Mouse (Mus musculus) heart, embryonic 13.5 days (tissue): Measurements from ENCODE around the gene Serp1. TPM values are rescaled to one million over a fixed set of nuclear protein-coding genes. Genes with fewer than 3 reads are reported as not detected.

Source experiments
- ATAC-seq: fragments of 200-750 bp; cut with Nextera tagmentation; 2 replicates; pipeline ENCODE4 v1.8.0; 2017; ENCODE audit warnings: moderate TSS enrichment; ENCODE audit not compliant: insufficient number of reproducible peaks, low FRiP score, low TSS enrichment; ENCODE audit errors: extremely low read depth
- H3K27ac ChIP-seq: fragments of 300-500 bp; sonication (generic); replicated peaks from 2 replicates; pipeline ENCODE4 v1.5.1; 2015; ENCODE audit warnings: moderate library complexity, mild to moderate bottlenecking, inconsistent platforms
- H3K27me3 ChIP-seq: fragments of 300-500 bp; sonication (generic); replicated peaks from 2 replicates; pipeline ENCODE4 v1.6.1; 2015; ENCODE audit warnings: mild to moderate bottlenecking, inconsistent platforms
- H3K36me3 ChIP-seq: fragments of 300-500 bp; sonication (generic); 2 replicates; pipeline ENCODE4 v1.6.1; 2015; ENCODE audit warnings: mild to moderate bottlenecking, inconsistent platforms
- H3K4me1 ChIP-seq: fragments of 300-500 bp; sonication (generic); 2 replicates; pipeline ENCODE4 v1.6.1; 2015; ENCODE audit warnings: inconsistent platforms
- H3K4me2 ChIP-seq: fragments of 300-500 bp; sonication (generic); 2 replicates; pipeline ENCODE4 v1.6.1; 2015; ENCODE audit warnings: inconsistent platforms, mild to moderate bottlenecking, moderate library complexity
- H3K4me3 ChIP-seq: fragments of 300-500 bp; sonication (generic); 2 replicates; pipeline ENCODE4 v1.5.1; 2015; ENCODE audit warnings: moderate library complexity, mild to moderate bottlenecking, inconsistent platforms
- H3K9ac ChIP-seq: fragments of 300-500 bp; sonication (generic); 2 replicates; pipeline ENCODE4 v1.6.1; 2015; ENCODE audit warnings: inconsistent platforms, mild to moderate bottlenecking, moderate library complexity
- H3K9me3 ChIP-seq: fragments of 300-500 bp; sonication (generic); 2 replicates; pipeline ENCODE4 v1.6.1; 2016; ENCODE audit warnings: inconsistent platforms
- whole genome bisulfite sequencing: fragments of 180-500 bp; shearing (Covaris S2); methylation state at CpG from one replicate; pipeline ENCODE4 v1.1.7; 2015; ENCODE audit warnings: mixed read lengths; 5-methylcytosine and 5-hydroxymethylcytosine counted together
- polyA plus RNA-seq: library from polyadenylated mRNA; unstranded; fragments of >200 nt; fragmentation: Nextera tagmentation; extraction: Ambion mirVana; gene quantifications from 2 replicates; pipeline ENCODE4 v1.2.1, GENCODE M21; 2015

Gene Serp1
- polyA plus RNA-seq, 1 experiment from 2014 or later: 90.8 TPM

DNA sequence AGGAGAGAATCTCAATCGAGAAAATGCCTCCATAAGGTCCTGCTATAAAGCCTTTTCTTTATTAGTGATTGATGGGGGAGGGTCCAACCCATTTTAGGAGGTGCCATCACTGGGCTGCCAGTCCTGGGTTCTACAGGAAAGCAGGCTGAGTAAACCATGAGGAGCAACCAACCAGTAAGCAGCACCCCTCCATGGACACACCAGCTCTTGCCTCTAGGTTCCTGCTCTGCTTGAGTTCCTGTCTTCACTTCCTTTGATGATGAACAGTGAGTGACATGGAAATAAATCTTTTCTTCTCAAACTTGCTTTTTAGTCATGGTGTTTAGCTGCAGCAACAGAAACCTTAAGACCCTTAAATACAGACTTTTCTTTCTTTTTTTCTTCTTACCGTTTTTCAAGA, 4.3 kb downstream of the Serp1 start:
- no peak overlapping the region for H3K9ac ChIP-seq
- H3K27me3 ChIP-seq: no peaks in the 10 kb centered on the region
- no peak overlapping the region for H3K27ac ChIP-seq
- peaks cover 33% of the 10 kb centered on the region for H3K36me3 ChIP-seq
- no peaks in the 10 kb centered on the region for H3K9me3 ChIP-seq
- H3K4me2 ChIP-seq: no peak overlapping the region
- no peak overlapping the region for H3K4me3 ChIP-seq
- H3K4me1 ChIP-seq: peaks cover 23% of the 10 kb centered on the region
- WGBS: 69% methylated on average over 2 of the region's 2 CpGs
- no peak for ATAC-seq

DNA sequence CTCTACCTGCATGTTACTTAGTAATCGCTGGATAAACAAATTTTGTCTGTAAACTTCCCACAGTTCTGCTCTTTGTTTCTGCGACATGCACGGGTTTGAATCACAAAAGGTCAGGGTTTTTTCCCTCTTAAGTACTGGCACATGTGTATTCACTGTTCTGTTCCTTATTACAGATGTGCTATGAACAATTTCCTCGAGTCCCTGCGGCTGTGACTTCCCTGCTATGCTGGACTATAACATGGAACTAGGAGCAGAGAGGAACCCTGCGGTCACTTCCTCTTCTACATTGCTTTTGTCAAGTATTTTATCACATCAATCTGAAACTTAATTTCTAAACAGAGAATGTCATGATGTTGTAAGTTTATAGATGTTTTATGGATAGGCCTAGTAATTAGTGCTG, 5.4 kb downstream of the Serp1 start:
- 83% methylated on average over 6 of the region's 6 CpGs for WGBS
- H3K4me2 ChIP-seq: no peak overlapping the region
- H3K27me3 ChIP-seq: no peaks in the 10 kb centered on the region
- no peak overlapping the region for H3K9ac ChIP-seq
- no peak overlapping the region for H3K4me3 ChIP-seq
- H3K4me1 ChIP-seq: peaks cover 21% of the 10 kb centered on the region
- H3K27ac ChIP-seq: no peak overlapping the region
- H3K9me3 ChIP-seq: no peaks in the 10 kb centered on the region
- H3K36me3 ChIP-seq: peaks cover 33% of the 10 kb centered on the region
- no peak for ATAC-seq

DNA sequence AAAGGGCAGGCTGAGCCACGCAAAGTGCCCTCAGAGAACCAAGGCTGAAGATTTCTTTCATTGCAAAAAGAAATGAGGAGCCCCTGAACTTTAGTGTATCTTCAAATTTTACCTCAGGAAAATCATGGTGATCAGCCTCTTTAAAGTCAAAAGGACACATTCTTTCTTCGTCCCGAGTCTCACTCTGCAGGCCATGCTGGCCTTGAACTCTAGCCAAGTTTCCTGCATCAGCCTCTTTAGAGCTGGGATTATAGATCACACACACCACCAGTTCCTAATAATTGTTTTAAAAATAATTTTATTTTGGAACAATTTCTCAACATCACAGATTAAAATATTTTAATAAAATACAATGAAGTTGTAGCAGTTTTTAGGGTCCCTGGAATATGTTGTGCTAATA, 6.2 kb downstream of the Serp1 start:
- whole genome bisulfite sequencing: 45% methylated on average over 3 of the region's 3 CpGs
- H3K27me3 ChIP-seq: no peaks in the 10 kb centered on the region
- peaks cover 33% of the 10 kb centered on the region for H3K36me3 ChIP-seq
- peak overlapping the region; percentile 42; the same call in 1 of the 2 replicates for H3K27ac ChIP-seq
- no peak overlapping the region for H3K4me3 ChIP-seq
- no peak overlapping the region for H3K9ac ChIP-seq
- no peaks in the 10 kb centered on the region for H3K9me3 ChIP-seq
- no peak for ATAC-seq
- H3K4me2 ChIP-seq: 0 out of 2 replicates have a peak overlapping the region, but pooled peaks have one; percentile 11
- H3K4me1 ChIP-seq: peaks cover 21% of the 10 kb centered on the region

DNA sequence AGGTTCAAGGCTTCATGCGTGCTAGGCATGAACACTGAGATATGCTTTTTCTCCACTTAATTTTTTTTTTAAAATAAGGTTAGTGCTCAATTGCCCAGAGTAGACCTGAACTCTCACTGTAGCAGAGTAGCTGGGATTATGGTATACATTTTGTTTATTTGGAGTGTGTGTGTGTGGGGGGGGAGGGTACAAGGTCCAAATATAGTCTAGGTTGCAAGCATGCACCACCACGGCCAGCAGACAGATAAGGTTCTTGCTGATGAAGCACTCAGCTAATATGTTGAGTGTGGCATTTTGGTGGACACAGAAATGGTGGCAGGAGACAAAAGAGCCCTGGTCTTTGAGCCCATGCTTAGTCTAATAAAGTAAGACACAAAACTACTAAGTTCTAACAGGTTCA, 6.7 kb downstream of the Serp1 start:
- peaks cover 15% of the 10 kb centered on the region for H3K4me1 ChIP-seq
- no peak for ATAC-seq
- no peak overlapping the region for H3K4me3 ChIP-seq
- H3K27me3 ChIP-seq: no peaks in the 10 kb centered on the region
- no peak overlapping the region for H3K9ac ChIP-seq
- WGBS: 53% methylated on average over 2 of the region's 2 CpGs
- no peaks in the 10 kb centered on the region for H3K9me3 ChIP-seq
- peak overlapping the region; percentile 42 for H3K27ac ChIP-seq
- H3K36me3 ChIP-seq: peaks cover 33% of the 10 kb centered on the region
- 0 out of 2 replicates have a peak overlapping the region, but pooled peaks have one; percentile 11 for H3K4me2 ChIP-seq

DNA sequence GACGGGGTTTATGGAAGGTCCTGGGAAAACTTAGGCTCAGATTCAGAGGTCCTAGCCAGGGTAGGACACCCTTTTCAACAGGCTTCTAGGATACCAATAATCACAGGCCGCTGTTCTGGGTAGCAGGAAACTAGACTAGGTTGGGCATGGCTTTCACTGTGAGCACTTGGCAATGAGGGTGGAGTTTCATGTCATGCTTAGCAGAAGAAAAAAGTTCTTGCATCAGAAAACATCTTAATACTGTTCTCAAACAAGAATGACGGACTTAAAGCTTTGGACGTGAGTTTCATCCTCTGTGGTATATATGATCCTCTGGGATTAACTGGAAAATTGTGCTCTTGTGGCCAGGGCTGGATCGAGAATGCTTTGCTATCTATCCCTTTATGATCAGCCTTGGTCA, 7.9 kb downstream of the Serp1 start:
- H3K4me1 ChIP-seq: peaks cover 10% of the 10 kb centered on the region; the same call in 1 of the 2 replicates
- no peak overlapping the region for H3K9ac ChIP-seq
- no peak overlapping the region for H3K4me2 ChIP-seq
- peaks cover 22% of the 10 kb centered on the region for H3K36me3 ChIP-seq
- no peak for ATAC-seq
- H3K27me3 ChIP-seq: no peaks in the 10 kb centered on the region
- no peak overlapping the region for H3K27ac ChIP-seq
- WGBS: 73% methylated on average over 5 of the region's 5 CpGs
- no peak overlapping the region for H3K4me3 ChIP-seq
- no peaks in the 10 kb centered on the region for H3K9me3 ChIP-seq

DNA sequence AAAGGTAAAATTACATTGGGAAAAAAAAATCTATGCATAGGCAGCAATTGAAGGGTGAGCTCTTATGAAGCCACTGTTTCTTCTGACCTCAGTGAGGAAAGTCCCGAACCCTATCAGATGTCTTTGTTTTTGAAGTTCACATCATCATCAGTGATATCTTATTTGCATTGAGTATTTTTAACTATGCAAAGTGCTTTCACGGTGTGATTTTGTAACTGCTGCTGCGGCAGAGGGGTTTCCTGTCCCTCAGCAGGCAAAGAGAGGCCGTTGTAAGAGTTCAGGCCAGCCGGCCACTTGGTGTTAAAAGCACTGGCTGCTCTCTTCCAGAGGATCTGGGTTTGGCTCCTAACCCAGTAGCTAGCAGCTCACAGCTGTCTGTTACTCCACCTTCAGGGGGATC, 8.4 kb downstream of the Serp1 start:
- no peak for ATAC-seq
- Histone ChIP-seq H3K9me3 (no peaks in the 10 kb centered on the region), H3K4me2 (no peak overlapping the region), H3K27ac (no peak overlapping the region), H3K27me3 (no peaks in the 10 kb centered on the region), H3K36me3 (peaks cover 17% of the 10 kb centered on the region), H3K9ac (no peak overlapping the region), H3K4me1 (peaks cover 10% of the 10 kb centered on the region; the same call in 1 of the 2 replicates), H3K4me3 (no peak overlapping the region)
- 52% methylated on average over 5 of the region's 5 CpGs for WGBS

DNA sequence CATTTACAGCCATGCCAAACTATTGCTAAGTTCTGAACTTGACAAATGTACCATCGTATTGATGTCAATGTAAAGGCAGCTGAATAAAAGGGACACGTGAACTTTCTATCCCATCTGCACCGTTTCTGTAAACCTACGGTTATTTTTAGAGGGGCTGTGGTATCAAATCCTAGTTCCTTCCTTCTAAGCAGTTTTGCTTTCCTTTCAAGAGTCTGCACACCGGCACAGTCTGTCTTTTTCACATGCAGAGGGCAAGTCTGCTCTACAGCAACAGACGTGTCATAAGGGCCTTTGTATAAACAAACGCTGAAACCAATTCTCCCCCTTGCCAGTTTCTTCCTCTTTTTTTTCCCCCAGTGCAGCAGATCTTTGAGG, 9.1 kb downstream of the Serp1 start:
- Histone ChIP-seq H3K4me1 (peaks cover 10% of the 10 kb centered on the region; the same call in 1 of the 2 replicates), H3K36me3 (peaks cover 13% of the 10 kb centered on the region), H3K27ac (no peak overlapping the region), H3K4me2 (no peak overlapping the region), H3K27me3 (no peaks in the 10 kb centered on the region), H3K9ac (no peak overlapping the region), H3K9me3 (no peaks in the 10 kb centered on the region), H3K4me3 (no peak overlapping the region)
- ATAC-seq: no peak
- WGBS: 46% methylated on average over 7 of the region's 7 CpGs

DNA sequence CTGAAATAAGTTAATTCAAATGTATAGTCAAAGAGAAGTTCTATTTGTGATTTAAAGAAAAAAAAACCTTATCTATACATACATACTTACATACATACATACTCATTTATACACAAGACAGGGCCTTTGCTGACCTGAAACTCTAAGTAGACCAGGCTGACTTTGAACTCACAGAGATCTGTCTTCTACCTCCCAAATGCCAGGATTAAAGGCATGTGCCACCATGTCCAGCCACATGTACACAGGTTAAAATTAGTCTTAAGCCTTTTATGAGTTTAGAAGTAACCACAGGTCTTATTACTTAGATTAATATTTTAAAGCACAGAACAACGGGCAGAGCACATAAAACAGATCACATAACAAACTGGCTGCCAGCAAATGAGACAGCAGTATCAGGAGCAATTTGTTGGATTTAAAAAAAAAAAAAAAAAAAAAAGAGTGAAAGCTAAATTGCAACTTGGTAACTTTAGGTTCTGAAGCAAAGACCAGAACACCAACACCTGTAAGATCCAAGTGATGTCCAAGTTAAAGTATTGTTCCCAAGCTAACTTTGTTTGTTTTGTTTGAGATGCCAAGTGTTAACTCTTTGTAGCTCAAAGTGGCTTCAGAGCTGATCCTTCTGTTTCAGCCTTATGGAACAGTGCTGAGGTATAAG, 9.6 kb downstream of the Serp1 start:
- Histone ChIP-seq H3K9ac (no peak overlapping the region), H3K4me2 (no peak overlapping the region), H3K9me3 (no peaks in the 10 kb centered on the region), H3K27ac (no peak overlapping the region), H3K36me3 (peaks cover 8% of the 10 kb centered on the region), H3K27me3 (no peaks in the 10 kb centered on the region), H3K4me3 (no peak overlapping the region), H3K4me1 (peaks cover 10% of the 10 kb centered on the region; the same call in 1 of the 2 replicates)
- 66% methylated on average over 1 of the region's 1 CpGs for WGBS
- ATAC-seq: no peak

DNA sequence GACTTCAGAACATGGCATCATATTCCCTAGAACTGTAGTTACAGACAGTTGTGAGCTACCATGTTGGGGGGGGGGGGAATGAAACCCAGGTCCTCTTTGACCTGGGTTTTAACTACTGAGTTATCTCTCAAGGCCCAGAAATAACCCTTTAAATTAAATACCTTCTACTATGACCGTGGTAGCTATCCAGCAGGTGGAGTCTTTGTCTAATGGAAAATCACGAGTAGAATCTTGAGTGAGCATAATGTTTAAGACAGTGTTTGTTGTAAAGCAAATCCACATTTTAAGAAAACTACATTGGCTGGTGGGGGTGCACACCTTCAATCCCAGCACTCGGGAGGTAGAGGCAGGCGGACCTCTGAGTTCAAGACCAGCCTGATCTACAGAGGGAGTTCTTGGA, 12.2 kb downstream of the Serp1 start:
- Histone ChIP-seq H3K27ac (no peak overlapping the region), H3K4me3 (no peak overlapping the region), H3K9ac (no peak overlapping the region), H3K36me3 (no peaks in the 10 kb centered on the region), H3K4me2 (no peak overlapping the region), H3K27me3 (no peaks in the 10 kb centered on the region), H3K4me1 (no peaks in the 10 kb centered on the region), H3K9me3 (no peaks in the 10 kb centered on the region)
- ATAC-seq: no peak
- 67% methylated on average over 4 of the region's 4 CpGs for WGBS

DNA sequence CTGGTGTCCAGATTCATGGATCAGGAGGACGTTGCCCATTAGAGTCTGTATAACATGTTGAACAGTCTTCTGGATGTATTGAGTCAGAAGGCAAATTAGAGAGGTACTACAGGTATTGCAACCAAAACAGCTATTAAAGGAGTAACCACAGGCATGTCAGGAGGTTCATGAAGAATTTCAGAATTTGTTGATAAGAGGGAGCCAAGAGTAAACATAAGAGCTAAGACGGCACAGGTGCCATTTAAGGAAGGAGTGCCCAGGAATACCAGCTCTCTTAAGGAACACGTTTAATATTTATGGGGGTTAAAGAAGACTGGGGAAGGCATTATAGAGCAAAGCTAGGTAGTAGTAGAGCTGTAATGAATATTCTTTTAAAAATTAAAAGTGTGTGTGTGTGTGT, 13.0 kb downstream of the Serp1 start:
- Histone ChIP-seq H3K4me3 (no peak overlapping the region), H3K27me3 (no peaks in the 10 kb centered on the region), H3K36me3 (no peaks in the 10 kb centered on the region), H3K4me2 (no peak overlapping the region), H3K4me1 (no peaks in the 10 kb centered on the region), H3K9me3 (no peaks in the 10 kb centered on the region), H3K9ac (no peak overlapping the region), H3K27ac (no peak overlapping the region)
- no peak for ATAC-seq
- 75% methylated on average over 3 of the region's 3 CpGs for WGBS

DNA sequence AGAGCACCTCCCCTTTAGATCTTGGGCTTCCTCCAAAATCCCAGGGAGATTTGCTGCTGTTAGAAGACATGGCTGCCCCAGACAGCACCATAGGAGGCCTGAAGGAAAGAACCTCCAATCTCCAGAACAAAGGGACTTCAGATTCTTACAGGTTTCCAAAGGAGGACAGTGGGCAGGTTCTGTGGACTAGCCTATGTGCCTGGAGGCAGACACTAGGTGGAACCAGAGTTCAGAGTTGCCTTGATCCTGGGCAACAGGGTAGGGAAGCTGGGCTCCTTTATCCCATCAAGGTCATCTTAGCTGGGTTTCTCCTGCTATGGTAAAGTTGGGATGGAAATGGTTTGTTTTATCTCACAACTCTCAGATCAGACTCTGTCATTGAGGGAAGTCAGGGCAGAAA, 14.1 kb downstream of the Serp1 start:
- Histone ChIP-seq H3K4me2 (no peak overlapping the region), H3K4me3 (no peak overlapping the region), H3K27ac (no peak overlapping the region), H3K9me3 (no peaks in the 10 kb centered on the region), H3K9ac (no peak overlapping the region), H3K36me3 (no peaks in the 10 kb centered on the region), H3K4me1 (no peaks in the 10 kb centered on the region), H3K27me3 (no peaks in the 10 kb centered on the region)
- no peak for ATAC-seq

DNA sequence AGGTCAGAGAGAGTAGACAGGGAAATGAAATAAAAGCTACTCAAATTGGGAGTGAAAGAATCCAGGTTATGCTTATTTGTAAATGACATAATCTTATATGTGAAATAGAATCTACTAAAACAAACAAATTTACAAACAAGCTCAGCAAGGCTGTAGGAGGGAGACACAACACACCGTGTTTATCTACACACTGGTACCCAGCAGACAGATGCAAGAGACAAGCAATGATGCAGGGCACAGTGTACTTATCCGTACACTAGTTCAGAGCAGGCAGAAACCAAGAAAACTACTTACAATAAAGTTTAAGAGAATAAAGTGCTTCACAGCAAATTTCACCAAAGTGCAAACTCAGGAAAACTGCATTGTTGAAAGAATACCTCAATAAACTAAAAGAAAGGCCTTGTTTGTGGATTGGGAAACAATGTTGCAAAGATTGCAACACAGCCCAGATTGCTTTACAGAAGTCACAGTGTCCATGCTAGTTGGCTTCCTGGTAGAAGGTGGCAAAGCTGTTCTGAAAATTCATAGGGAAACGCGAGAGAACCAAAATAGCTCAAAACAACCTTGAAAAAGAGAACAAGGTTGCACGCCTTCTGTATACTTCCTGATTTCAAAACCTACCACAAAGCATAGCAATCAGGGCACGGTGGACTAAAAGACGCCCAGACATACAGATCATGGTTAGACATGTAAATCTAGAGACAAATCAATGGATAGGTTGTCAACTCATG, 17.5 kb downstream of the Serp1 start:
- Histone ChIP-seq H3K27ac (no peak overlapping the region), H3K27me3 (no peaks in the 10 kb centered on the region), H3K36me3 (no peaks in the 10 kb centered on the region), H3K4me1 (no peaks in the 10 kb centered on the region), H3K4me3 (no peak overlapping the region), H3K4me2 (no peak overlapping the region), H3K9me3 (no peaks in the 10 kb centered on the region), H3K9ac (no peak overlapping the region)
- ATAC-seq: no peak
- 79% methylated on average over 7 of the region's 7 CpGs for WGBS
